Mouse (Mus musculus): ENCODE measurements around the gene Crlf1.

Crlf1 gene

GRCm38 (mm10) chr8:70551558-70552161 is 58.7 kb downstream of the Crlf1 start:
- peak; percentile 53 to 60 for DNase-seq (ENCODE audit: low spot score in 2 of 2)

- peak in 1 of 2 experiments; percentile 54 for DNase-seq (ENCODE audit: low spot score in 2 of 2)
Measured at GRCm38 (mm10) chr8:70552836-70553235, 59.9 kb downstream of the Crlf1 start.

Data from heart, adult 9 months (tissue).